Mouse (Mus musculus): ENCODE data around the gene Kcnq5. TPM values are rescaled to one million over a fixed set of nuclear protein-coding genes. Genes with fewer than 3 reads are reported as not detected.

Gene Kcnq5
- polyA plus RNA-seq, 1 experiment from 2014 or later, result 1.2 TPM

- no peaks in the 10 kb centered on the region for H3K27me3 ChIP-seq
- no peak overlapping the region for H3K9ac ChIP-seq
- H3K27ac ChIP-seq, result no peak overlapping the region
- H3K4me3 ChIP-seq (replicated peaks), result no peak overlapping the region
- H3K4me2 ChIP-seq, result no peak overlapping the region
- no peaks in the 10 kb centered on the region for H3K36me3 ChIP-seq
- no peak for ATAC-seq (replicated peaks; ENCODE audit: low FRiP score)
- no peaks in the 10 kb centered on the region for H3K9me3 ChIP-seq (replicated peaks)
- 76% methylated on average over 4 of the region's 4 CpGs for WGBS
- H3K4me1 ChIP-seq, result no peaks in the 10 kb centered on the region
These were observed 34.6 kb downstream of the Kcnq5 start for GRCm38 (mm10) chr1:21927182-21927581.

- WGBS, result 97% methylated on average over 1 of the region's 1 CpGs
- Histone ChIP-seq H3K4me1 (no peaks in the 10 kb centered on the region), H3K36me3 (no peaks in the 10 kb centered on the region), H3K9ac (no peak overlapping the region), H3K27me3 (no peaks in the 10 kb centered on the region), H3K9me3 (replicated peaks) (no peaks in the 10 kb centered on the region), H3K4me3 (replicated peaks) (no peak overlapping the region), H3K4me2 (no peak overlapping the region), H3K27ac (no peak overlapping the region)
- no peak for ATAC-seq (replicated peaks; ENCODE audit: low FRiP score)
These were observed 38.5 kb downstream of the Kcnq5 start for GRCm38 (mm10) chr1:21923293-21923642.

GRCm38 (mm10) chr1:21922578-21923292 lies 39.0 kb downstream of the Kcnq5 start:
- Histone ChIP-seq H3K36me3 (no peaks in the 10 kb centered on the region), H3K27ac (no peak overlapping the region), H3K27me3 (no peaks in the 10 kb centered on the region), H3K4me3 (replicated peaks) (no peak overlapping the region), H3K9me3 (replicated peaks) (no peaks in the 10 kb centered on the region), H3K9ac (no peak overlapping the region), H3K4me1 (no peaks in the 10 kb centered on the region), H3K4me2 (no peak overlapping the region)
- WGBS, result 73% methylated on average over 8 of the region's 8 CpGs
- no peak for ATAC-seq (replicated peaks; ENCODE audit: low FRiP score)

- ATAC-seq (replicated peaks; ENCODE audit: low FRiP score), result no peak
- Histone ChIP-seq H3K9ac (no peak overlapping the region), H3K36me3 (no peaks in the 10 kb centered on the region), H3K27ac (no peak overlapping the region), H3K4me3 (replicated peaks) (no peak overlapping the region), H3K9me3 (replicated peaks) (no peaks in the 10 kb centered on the region), H3K4me2 (no peak overlapping the region), H3K27me3 (no peaks in the 10 kb centered on the region), H3K4me1 (no peaks in the 10 kb centered on the region)
- 47% methylated on average over 6 of the region's 6 CpGs for WGBS
These were observed 42.5 kb downstream of the Kcnq5 start for GRCm38 (mm10) chr1:21919276-21919675.

GRCm38 (mm10) chr1:21896067-21896719 lies 65.5 kb downstream of the Kcnq5 start:
- H3K9me3 ChIP-seq (replicated peaks), result no peaks in the 10 kb centered on the region
- no peaks in the 10 kb centered on the region for H3K4me1 ChIP-seq
- ATAC-seq (replicated peaks; ENCODE audit: low FRiP score), result no peak
- WGBS, result 75% methylated on average over 5 of the region's 5 CpGs
- H3K9ac ChIP-seq, result no peak overlapping the region
- no peaks in the 10 kb centered on the region for H3K27me3 ChIP-seq
- no peak overlapping the region for H3K27ac ChIP-seq
- no peaks in the 10 kb centered on the region for H3K36me3 ChIP-seq
- H3K4me3 ChIP-seq (replicated peaks), result no peak overlapping the region
- H3K4me2 ChIP-seq, result no peak overlapping the region

- Histone ChIP-seq H3K9me3 (replicated peaks) (no peaks in the 10 kb centered on the region), H3K4me2 (no peak overlapping the region), H3K27ac (no peak overlapping the region), H3K27me3 (no peaks in the 10 kb centered on the region), H3K4me1 (no peaks in the 10 kb centered on the region), H3K4me3 (replicated peaks) (no peak overlapping the region), H3K36me3 (no peaks in the 10 kb centered on the region), H3K9ac (no peak overlapping the region)
- 55% methylated on average over 3 of the region's 3 CpGs for WGBS
- ATAC-seq (replicated peaks; ENCODE audit: low FRiP score), result 0 out of 2 replicates have a peak, but pooled peaks have one; percentile 52
These were observed 78.0 kb downstream of the Kcnq5 start for GRCm38 (mm10) chr1:21883747-21884146.

GRCm38 (mm10) chr1:21870889-21871288 lies 90.9 kb downstream of the Kcnq5 start:
- H3K4me3 ChIP-seq (replicated peaks), result no peak overlapping the region
- 42% methylated on average over 4 of the region's 4 CpGs for WGBS
- H3K9ac ChIP-seq, result no peak overlapping the region
- H3K27me3 ChIP-seq, result no peaks in the 10 kb centered on the region
- H3K4me1 ChIP-seq, result no peaks in the 10 kb centered on the region
- H3K4me2 ChIP-seq, result no peak overlapping the region
- no peaks in the 10 kb centered on the region for H3K36me3 ChIP-seq
- no peaks in the 10 kb centered on the region for H3K9me3 ChIP-seq (replicated peaks)
- ATAC-seq (replicated peaks; ENCODE audit: low FRiP score), result peak; percentile 88
- H3K27ac ChIP-seq, result no peak overlapping the region

- Histone ChIP-seq H3K4me3 (replicated peaks) (no peak overlapping the region), H3K36me3 (no peaks in the 10 kb centered on the region), H3K27me3 (no peaks in the 10 kb centered on the region), H3K4me1 (no peaks in the 10 kb centered on the region), H3K9me3 (replicated peaks) (no peaks in the 10 kb centered on the region), H3K27ac (no peak overlapping the region), H3K4me2 (no peak overlapping the region), H3K9ac (no peak overlapping the region)
- 75% methylated on average over 1 of the region's 1 CpGs for WGBS
- no peak for ATAC-seq (replicated peaks; ENCODE audit: low FRiP score)
These were observed 93.3 kb downstream of the Kcnq5 start for GRCm38 (mm10) chr1:21868484-21868883.

- H3K27ac ChIP-seq, result no peak overlapping the region
- H3K9ac ChIP-seq, result no peak overlapping the region
- H3K4me1 ChIP-seq, result no peaks in the 10 kb centered on the region
- no peak overlapping the region for H3K4me3 ChIP-seq (replicated peaks)
- no peaks in the 10 kb centered on the region for H3K9me3 ChIP-seq (replicated peaks)
- 71% methylated on average over 3 of the region's 3 CpGs for WGBS
- no peak overlapping the region for H3K4me2 ChIP-seq
- ATAC-seq (replicated peaks; ENCODE audit: low FRiP score), result no peak
- H3K27me3 ChIP-seq, result no peaks in the 10 kb centered on the region
- no peaks in the 10 kb centered on the region for H3K36me3 ChIP-seq
These were observed 105.3 kb downstream of the Kcnq5 start for GRCm38 (mm10) chr1:21856399-21856798.

- no peak overlapping the region for H3K27ac ChIP-seq
- 27% methylated on average over 3 of the region's 3 CpGs for WGBS
- no peaks in the 10 kb centered on the region for H3K4me1 ChIP-seq
- H3K27me3 ChIP-seq, result no peaks in the 10 kb centered on the region
- H3K4me3 ChIP-seq (replicated peaks), result no peak overlapping the region
- no peak overlapping the region for H3K9ac ChIP-seq
- no peak overlapping the region for H3K4me2 ChIP-seq
- H3K9me3 ChIP-seq (replicated peaks), result no peaks in the 10 kb centered on the region
- H3K36me3 ChIP-seq, result no peaks in the 10 kb centered on the region
- ATAC-seq (replicated peaks; ENCODE audit: low FRiP score), result 0 out of 2 replicates have a peak, but pooled peaks have one; percentile 64
These were observed 123.2 kb downstream of the Kcnq5 start for GRCm38 (mm10) chr1:21838534-21838933.

GRCm38 (mm10) chr1:21837387-21837786 lies 124.4 kb downstream of the Kcnq5 start:
- Histone ChIP-seq H3K4me1 (no peaks in the 10 kb centered on the region), H3K4me2 (no peak overlapping the region), H3K36me3 (no peaks in the 10 kb centered on the region), H3K27ac (no peak overlapping the region), H3K9me3 (replicated peaks) (no peaks in the 10 kb centered on the region), H3K9ac (no peak overlapping the region), H3K27me3 (no peaks in the 10 kb centered on the region), H3K4me3 (replicated peaks) (no peak overlapping the region)
- ATAC-seq (replicated peaks; ENCODE audit: low FRiP score), result no peak
- WGBS, result 56% methylated on average over 2 of the region's 2 CpGs

- Histone ChIP-seq H3K4me3 (replicated peaks) (no peak overlapping the region), H3K4me2 (no peak overlapping the region), H3K9ac (no peak overlapping the region), H3K27ac (no peak overlapping the region), H3K27me3 (no peaks in the 10 kb centered on the region), H3K4me1 (no peaks in the 10 kb centered on the region), H3K36me3 (no peaks in the 10 kb centered on the region), H3K9me3 (replicated peaks) (no peaks in the 10 kb centered on the region)
- ATAC-seq (replicated peaks; ENCODE audit: low FRiP score), result no peak
- 82% methylated on average over 3 of the region's 3 CpGs for WGBS
These were observed 125.4 kb downstream of the Kcnq5 start for GRCm38 (mm10) chr1:21836337-21836736.

Data from kidney, embryonic 15.5 days (tissue).